Mouse (Mus musculus) neural tube, embryonic 11.5 days (tissue): ENCODE data around the gene Slc45a1. TPM values are rescaled to one million over a fixed set of nuclear protein-coding genes. Genes with fewer than 3 reads are reported as not detected.

Experiments used
- ATAC-seq: fragments of 200-750 bp; cut with Nextera tagmentation; 2 replicates; pipeline ENCODE4 v1.8.0; 2017; ENCODE audit warnings: moderate number of reproducible peaks, mild to moderate bottlenecking, moderate TSS enrichment, moderate library complexity; ENCODE audit not compliant: insufficient read depth, low FRiP score, low TSS enrichment
- DNase-seq: peaks from one replicate; pipeline ENCODE4 v3.0.0-alpha.2; 2015; ENCODE audit warnings: low spot score
- H3K27ac ChIP-seq: fragments of 300-500 bp; sonication (generic); 2 replicates; pipeline ENCODE4 v1.5.1; 2014; ENCODE audit warnings: low read depth, mild to moderate bottlenecking, low read length
- H3K27me3 ChIP-seq: fragments of 300-500 bp; sonication (generic); 2 replicates; pipeline ENCODE4 v1.6.1; 2014; ENCODE audit warnings: mild to moderate bottlenecking, low read length, mixed read lengths; ENCODE audit not compliant: control insufficient read depth, insufficient read depth
- H3K36me3 ChIP-seq: fragments of 300-500 bp; sonication (generic); 2 replicates; pipeline ENCODE4 v1.6.1; 2014; ENCODE audit warnings: mild to moderate bottlenecking, low read length, moderate library complexity, mixed read lengths; ENCODE audit not compliant: control insufficient read depth, insufficient read depth
- H3K4me1 ChIP-seq: fragments of 300-500 bp; sonication (generic); 2 replicates; pipeline ENCODE4 v1.6.1; 2014; ENCODE audit warnings: low read length, mixed read lengths; ENCODE audit not compliant: control insufficient read depth, insufficient read depth
- H3K4me2 ChIP-seq: fragments of 300-500 bp; sonication (generic); 2 replicates; pipeline ENCODE4 v1.6.1; 2014; ENCODE audit warnings: low read depth, mild to moderate bottlenecking, moderate library complexity
- H3K4me3 ChIP-seq: fragments of 300-500 bp; sonication (generic); 2 replicates; pipeline ENCODE4 v1.5.1; 2014; ENCODE audit warnings: low read depth, low read length
- H3K9ac ChIP-seq: fragments of 300-500 bp; sonication (generic); 2 replicates; pipeline ENCODE4 v1.6.1; 2014; ENCODE audit warnings: mild to moderate bottlenecking, low read length
- H3K9me3 ChIP-seq: fragments of 300-500 bp; sonication (generic); 2 replicates; pipeline ENCODE4 v1.6.1; 2016; ENCODE audit warnings: low read length; ENCODE audit not compliant: control insufficient read depth
- WGBS: fragments of 180-500 bp; shearing (Covaris S2); extraction: QIAGEN DNeasy Blood & Tissue Kit; methylation state at CpG from one replicate; pipeline ENCODE4 v1.1.7; 2014; 5-methylcytosine and 5-hydroxymethylcytosine counted together
- polyA plus RNA-seq: library from polyadenylated mRNA; unstranded; fragments of >200 nt; fragmentation: Nextera tagmentation; extraction: Ambion mirVana; gene quantifications from 2 replicates; pipeline ENCODE4 v1.2.1, GENCODE M21; 2014

Slc45a1 gene
- polyA plus RNA-seq, 1 experiment from 2014 or later, result 8.8 TPM

GRCm38 (mm10) chr4:150665806-150666205 is 13.8 kb upstream of the Slc45a1 start:
- no peak for ATAC-seq
- Histone ChIP-seq H3K9me3 (no peaks in the 10 kb centered on the region), H3K27me3 (no peaks in the 10 kb centered on the region), H3K4me1 (peaks cover 16% of the 10 kb centered on the region), H3K9ac (no peak overlapping the region), H3K27ac (no peak overlapping the region), H3K36me3 (no peaks in the 10 kb centered on the region), H3K4me2 (no peak overlapping the region), H3K4me3 (no peak overlapping the region)
- WGBS, result 85% methylated on average over 10 of the region's 10 CpGs
- DNase-seq, result no peak

- Histone ChIP-seq H3K36me3 (no peaks in the 10 kb centered on the region), H3K4me1 (peaks cover 22% of the 10 kb centered on the region), H3K9ac (no peak overlapping the region), H3K4me3 (no peak overlapping the region), H3K27me3 (no peaks in the 10 kb centered on the region), H3K4me2 (no peak overlapping the region), H3K27ac (no peak overlapping the region), H3K9me3 (no peaks in the 10 kb centered on the region)
- 86% methylated on average over 7 of the region's 7 CpGs for WGBS
- ATAC-seq, result no peak
- no peak for DNase-seq
Observed at GRCm38 (mm10) chr4:150664726-150665125, 12.8 kb upstream of the Slc45a1 start.

GRCm38 (mm10) chr4:150663192-150663591 is 11.2 kb upstream of the Slc45a1 start:
- WGBS, result 60% methylated on average over 12 of the region's 12 CpGs
- Histone ChIP-seq H3K4me3 (no peak overlapping the region), H3K27me3 (no peaks in the 10 kb centered on the region), H3K9me3 (no peaks in the 10 kb centered on the region), H3K9ac (no peak overlapping the region), H3K27ac (no peak overlapping the region), H3K4me1 (peaks cover 22% of the 10 kb centered on the region), H3K36me3 (no peaks in the 10 kb centered on the region), H3K4me2 (no peak overlapping the region)
- DNase-seq (peak; percentile 71), ATAC-seq (no peak)

GRCm38 (mm10) chr4:150661886-150662285 is 9.9 kb upstream of the Slc45a1 start:
- Histone ChIP-seq H3K27me3 (no peaks in the 10 kb centered on the region), H3K4me3 (no peak overlapping the region; the same call in 1 of the 2 replicates), H3K9me3 (no peaks in the 10 kb centered on the region), H3K4me2 (peak overlapping the region; percentile 45), H3K27ac (peak overlapping the region; percentile 53; the same call in 1 of the 2 replicates), H3K36me3 (no peaks in the 10 kb centered on the region), H3K4me1 (peaks cover 22% of the 10 kb centered on the region), H3K9ac (peak overlapping the region; percentile 57)
- 6% methylated on average over 13 of the region's 13 CpGs for WGBS
- no peak for ATAC-seq
- peak; percentile 26 for DNase-seq

GRCm38 (mm10) chr4:150659926-150660610 is 8.1 kb upstream of the Slc45a1 start:
- H3K27ac ChIP-seq, result no peak overlapping the region
- H3K27me3 ChIP-seq, result no peaks in the 10 kb centered on the region
- no peaks in the 10 kb centered on the region for H3K9me3 ChIP-seq
- H3K36me3 ChIP-seq, result no peaks in the 10 kb centered on the region
- H3K4me3 ChIP-seq, result no peak overlapping the region
- no peak overlapping the region for H3K4me2 ChIP-seq
- DNase-seq (no peak), ATAC-seq (no peak)
- peaks cover 22% of the 10 kb centered on the region for H3K4me1 ChIP-seq
- 75% methylated on average over 9 of the region's 9 CpGs for WGBS
- H3K9ac ChIP-seq, result no peak overlapping the region

- peaks cover 12% of the 10 kb centered on the region for H3K4me1 ChIP-seq
- H3K4me3 ChIP-seq, result no peak overlapping the region
- no peaks in the 10 kb centered on the region for H3K36me3 ChIP-seq
- ATAC-seq (no peak), DNase-seq (no peak)
- no peaks in the 10 kb centered on the region for H3K9me3 ChIP-seq
- no peak overlapping the region for H3K9ac ChIP-seq
- H3K4me2 ChIP-seq, result no peak overlapping the region
- 82% methylated on average over 6 of the region's 6 CpGs for WGBS
- H3K27me3 ChIP-seq, result 0 out of 2 replicates have a peak, but pooled peaks cover 3% of the 10 kb centered on the region
- no peak overlapping the region for H3K27ac ChIP-seq
Observed at GRCm38 (mm10) chr4:150656504-150656903, 4.5 kb upstream of the Slc45a1 start.

GRCm38 (mm10) chr4:150655989-150656388 is 4.0 kb upstream of the Slc45a1 start:
- 5% methylated on average over 17 of the region's 17 CpGs for WGBS
- no peaks in the 10 kb centered on the region for H3K36me3 ChIP-seq
- no peaks in the 10 kb centered on the region for H3K9me3 ChIP-seq
- no peak overlapping the region for H3K4me2 ChIP-seq
- ATAC-seq (peak; percentile 46; the same call in 1 of the 2 replicates), DNase-seq (peak; percentile 88)
- H3K4me1 ChIP-seq, result peaks cover 7% of the 10 kb centered on the region; the same call in 1 of the 2 replicates
- H3K9ac ChIP-seq, result no peak overlapping the region
- H3K4me3 ChIP-seq, result no peak overlapping the region
- no peak overlapping the region for H3K27ac ChIP-seq
- H3K27me3 ChIP-seq, result 0 out of 2 replicates have a peak, but pooled peaks cover 5% of the 10 kb centered on the region

GRCm38 (mm10) chr4:150653072-150653599 is 1.2 kb upstream of the Slc45a1 start:
- no peak for DNase-seq
- H3K4me3 ChIP-seq, result no peak overlapping the region
- H3K9me3 ChIP-seq, result no peaks in the 10 kb centered on the region
- no peak overlapping the region for H3K4me2 ChIP-seq
- WGBS, result 44% methylated on average over 9 of the region's 11 CpGs
- no peaks in the 10 kb centered on the region for H3K36me3 ChIP-seq
- H3K9ac ChIP-seq, result no peak overlapping the region
- H3K4me1 ChIP-seq, result no peaks in the 10 kb centered on the region
- H3K27me3 ChIP-seq, result 0 out of 2 replicates have a peak, but pooled peaks cover 7% of the 10 kb centered on the region
- no peak overlapping the region for H3K27ac ChIP-seq
- ATAC-seq, result no peak

- DNase-seq (no peak), ATAC-seq (no peak)
- Histone ChIP-seq H3K27ac (no peak overlapping the region), H3K36me3 (no peaks in the 10 kb centered on the region), H3K4me2 (no peak overlapping the region), H3K4me1 (no peaks in the 10 kb centered on the region), H3K27me3 (0 out of 2 replicates have a peak, but pooled peaks cover 7% of the 10 kb centered on the region), H3K4me3 (no peak overlapping the region), H3K9me3 (no peaks in the 10 kb centered on the region), H3K9ac (no peak overlapping the region)
- WGBS, result 86% methylated on average over 5 of the region's 5 CpGs
Observed at GRCm38 (mm10) chr4:150649327-150649726, 2.6 kb downstream of the Slc45a1 start.
